Mouse (Mus musculus): Measurements from ENCODE around the gene Anks1. TPM values are rescaled to one million over a fixed set of nuclear protein-coding genes. Genes with fewer than 3 reads are reported as not detected.

Anks1 gene
- polyA plus RNA-seq, 1 experiment from 2014 or later = 13.3 TPM

- H3K9ac ChIP-seq (replicated peaks; ENCODE audit: low read length) = 0 out of 2 replicates have a peak overlapping the region, but pooled peaks have one; percentile 1
- no peaks in the 10 kb centered on the region for H3K36me3 ChIP-seq (replicated peaks; ENCODE audit: control insufficient read depth, insufficient read depth, low read depth, low read length)
- ATAC-seq (replicated peaks; ENCODE audit: insufficient number of reproducible peaks, low FRiP score, low TSS enrichment, low read depth) (no peak), DNase-seq (ENCODE audit: low spot score) (no peak)
- H3K4me2 ChIP-seq (ENCODE audit: low read depth, low read length) = no peak overlapping the region
- H3K9me3 ChIP-seq (replicated peaks; ENCODE audit: control insufficient read depth, low read length) = no peaks in the 10 kb centered on the region
- WGBS = 86% methylated on average over 9 of the region's 9 CpGs
- H3K4me1 ChIP-seq (ENCODE audit: control insufficient read depth, insufficient read depth, low read length) = peaks cover 2% of the 10 kb centered on the region; the same call in 1 of the 2 replicates
- no peak overlapping the region for H3K4me3 ChIP-seq (ENCODE audit: low read depth, low read length)
- no peak overlapping the region for H3K27ac ChIP-seq (replicated peaks; ENCODE audit: low read depth, low read length)
- no peaks in the 10 kb centered on the region for H3K27me3 ChIP-seq (ENCODE audit: control insufficient read depth, insufficient read depth, low read length)
These were observed 122.3 kb downstream of the Anks1 start for GRCm38 (mm10) chr17:28031281-28031941.

- Histone ChIP-seq H3K4me2 (ENCODE audit: low read depth, low read length) (no peak overlapping the region), H3K27ac (replicated peaks; ENCODE audit: low read depth, low read length) (no peak overlapping the region), H3K9ac (replicated peaks; ENCODE audit: low read length) (no peak overlapping the region), H3K4me1 (ENCODE audit: control insufficient read depth, insufficient read depth, low read length) (peaks cover 2% of the 10 kb centered on the region; the same call in 1 of the 2 replicates), H3K9me3 (replicated peaks; ENCODE audit: control insufficient read depth, low read length) (no peaks in the 10 kb centered on the region), H3K36me3 (replicated peaks; ENCODE audit: control insufficient read depth, insufficient read depth, low read depth, low read length) (no peaks in the 10 kb centered on the region), H3K4me3 (ENCODE audit: low read depth, low read length) (no peak overlapping the region), H3K27me3 (ENCODE audit: control insufficient read depth, insufficient read depth, low read length) (no peaks in the 10 kb centered on the region)
- DNase-seq (ENCODE audit: low spot score) (no peak), ATAC-seq (replicated peaks; ENCODE audit: insufficient number of reproducible peaks, low FRiP score, low TSS enrichment, low read depth) (no peak)
- WGBS = 70% methylated on average over 10 of the region's 10 CpGs
These were observed 123.1 kb downstream of the Anks1 start for GRCm38 (mm10) chr17:28032219-28032618.

DNA sequence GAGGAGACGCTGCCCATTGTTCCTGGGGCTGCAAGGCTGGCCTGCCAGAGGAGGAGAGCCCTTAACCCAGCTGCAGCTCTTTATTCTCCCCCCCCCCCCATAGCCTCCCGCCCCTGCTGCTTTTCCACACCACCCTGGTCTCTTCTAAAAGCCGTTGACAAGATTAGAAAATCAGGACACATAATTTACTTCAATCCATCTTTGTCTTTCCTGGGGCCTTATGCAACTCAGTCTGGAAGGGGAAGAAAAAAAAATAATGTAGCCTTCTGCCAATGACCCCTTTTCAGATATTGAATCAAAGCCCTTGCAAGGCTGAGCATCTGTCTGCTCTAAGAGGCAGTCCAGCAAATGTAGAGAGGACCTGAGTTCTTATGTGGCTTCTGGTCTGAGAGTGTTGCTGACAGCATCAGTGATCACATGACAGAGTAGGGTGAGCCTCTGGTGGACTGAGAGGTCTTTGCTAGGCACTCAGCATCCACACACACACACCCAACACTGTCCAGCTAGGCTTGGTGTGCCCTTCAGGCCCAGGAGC, 124.0 kb downstream of the Anks1 start:
- peaks cover 2% of the 10 kb centered on the region; the same call in 1 of the 2 replicates for H3K4me1 ChIP-seq (ENCODE audit: control insufficient read depth, insufficient read depth, low read length)
- H3K27ac ChIP-seq (replicated peaks; ENCODE audit: low read depth, low read length) = no peak overlapping the region
- DNase-seq (ENCODE audit: low spot score) = no peak
- H3K4me3 ChIP-seq (ENCODE audit: low read depth, low read length) = no peak overlapping the region
- no peak overlapping the region for H3K4me2 ChIP-seq (ENCODE audit: low read depth, low read length)
- H3K9ac ChIP-seq (replicated peaks; ENCODE audit: low read length) = peak overlapping the region; percentile 26; the same call in 1 of the 2 replicates
- no peaks in the 10 kb centered on the region for H3K36me3 ChIP-seq (replicated peaks; ENCODE audit: control insufficient read depth, insufficient read depth, low read depth, low read length)
- no peaks in the 10 kb centered on the region for H3K9me3 ChIP-seq (replicated peaks; ENCODE audit: control insufficient read depth, low read length)
- WGBS = 46% methylated on average over 3 of the region's 3 CpGs
- ATAC-seq (replicated peaks; ENCODE audit: insufficient number of reproducible peaks, low FRiP score, low TSS enrichment, low read depth) = no peak
- H3K27me3 ChIP-seq (ENCODE audit: control insufficient read depth, insufficient read depth, low read length) = no peaks in the 10 kb centered on the region

GRCm38 (mm10) chr17:28034986-28035385, 125.9 kb downstream of the Anks1 start:
- WGBS = 77% methylated on average over 8 of the region's 8 CpGs
- no peak overlapping the region for H3K27ac ChIP-seq (replicated peaks; ENCODE audit: low read depth, low read length)
- H3K4me1 ChIP-seq (ENCODE audit: control insufficient read depth, insufficient read depth, low read length) = no peaks in the 10 kb centered on the region

GRCm38 (mm10) chr17:28036813-28037756, 128.0 kb downstream of the Anks1 start:
- no peaks in the 10 kb centered on the region for H3K27me3 ChIP-seq (ENCODE audit: control insufficient read depth, insufficient read depth, low read length)
- 0 out of 2 replicates have a peak overlapping the region, but pooled peaks have one; percentile 5 for H3K9ac ChIP-seq (replicated peaks; ENCODE audit: low read length)
- no peaks in the 10 kb centered on the region for H3K9me3 ChIP-seq (replicated peaks; ENCODE audit: control insufficient read depth, low read length)
- no peak; the same call in 1 of the 2 replicates for ATAC-seq (replicated peaks; ENCODE audit: insufficient number of reproducible peaks, low FRiP score, low TSS enrichment, low read depth)
- H3K36me3 ChIP-seq (replicated peaks; ENCODE audit: control insufficient read depth, insufficient read depth, low read depth, low read length) = no peaks in the 10 kb centered on the region
- H3K4me3 ChIP-seq (ENCODE audit: low read depth, low read length) = no peak overlapping the region
- H3K27ac ChIP-seq (replicated peaks; ENCODE audit: low read depth, low read length) = no peak overlapping the region
- WGBS = 56% methylated on average over 14 of the region's 14 CpGs
- DNase-seq (ENCODE audit: low spot score) = no peak
- H3K4me1 ChIP-seq (ENCODE audit: control insufficient read depth, insufficient read depth, low read length) = peaks cover 6% of the 10 kb centered on the region
- H3K4me2 ChIP-seq (ENCODE audit: low read depth, low read length) = no peak overlapping the region

More at GRCm38 (mm10) chr17:28034986-28035385, 125.9 kb downstream of the Anks1 start:
- no peak overlapping the region for H3K4me3 ChIP-seq (ENCODE audit: low read depth, low read length)
- H3K4me2 ChIP-seq (ENCODE audit: low read depth, low read length) = no peak overlapping the region
- H3K9ac ChIP-seq (replicated peaks; ENCODE audit: low read length) = no peak overlapping the region
- no peak for DNase-seq (ENCODE audit: low spot score)
- no peaks in the 10 kb centered on the region for H3K36me3 ChIP-seq (replicated peaks; ENCODE audit: control insufficient read depth, insufficient read depth, low read depth, low read length)
- H3K9me3 ChIP-seq (replicated peaks; ENCODE audit: control insufficient read depth, low read length) = no peaks in the 10 kb centered on the region
- no peak for ATAC-seq (replicated peaks; ENCODE audit: insufficient number of reproducible peaks, low FRiP score, low TSS enrichment, low read depth)
- H3K27me3 ChIP-seq (ENCODE audit: control insufficient read depth, insufficient read depth, low read length) = no peaks in the 10 kb centered on the region

DNA sequence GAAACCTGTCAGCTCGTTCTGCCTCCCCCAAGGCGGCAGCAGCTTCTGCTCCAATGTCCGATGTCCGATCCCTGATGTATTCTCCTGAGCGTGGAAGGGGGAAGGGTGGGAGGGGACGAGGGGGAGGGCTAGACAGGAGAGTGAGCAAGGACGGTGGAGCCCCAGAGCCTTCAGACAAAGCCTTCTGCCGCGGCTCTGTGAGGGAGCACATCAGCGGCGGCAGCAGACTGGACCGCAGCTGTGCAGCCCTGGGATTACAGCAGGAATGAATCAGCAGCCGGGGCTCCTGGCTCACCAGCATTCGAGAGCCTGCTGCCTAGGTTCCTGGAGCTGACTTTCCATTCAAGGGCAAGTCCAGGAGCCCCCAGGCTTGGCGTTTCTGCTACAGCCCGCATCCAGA, 131.5 kb downstream of the Anks1 start:
- peak overlapping the region; percentile 1 for H3K4me2 ChIP-seq (ENCODE audit: low read depth, low read length)
- no peaks in the 10 kb centered on the region for H3K36me3 ChIP-seq (replicated peaks; ENCODE audit: control insufficient read depth, insufficient read depth, low read depth, low read length)
- H3K9ac ChIP-seq (replicated peaks; ENCODE audit: low read length) = peak overlapping the region; percentile 39
- WGBS = 29% methylated on average over 16 of the region's 16 CpGs
- no peaks in the 10 kb centered on the region for H3K27me3 ChIP-seq (ENCODE audit: control insufficient read depth, insufficient read depth, low read length)
- H3K4me1 ChIP-seq (ENCODE audit: control insufficient read depth, insufficient read depth, low read length) = peaks cover 6% of the 10 kb centered on the region
- no peaks in the 10 kb centered on the region for H3K9me3 ChIP-seq (replicated peaks; ENCODE audit: control insufficient read depth, low read length)
- H3K4me3 ChIP-seq (ENCODE audit: low read depth, low read length) = no peak overlapping the region
- ATAC-seq (replicated peaks; ENCODE audit: insufficient number of reproducible peaks, low FRiP score, low TSS enrichment, low read depth) = peak; percentile 61
- peak; percentile 53 for DNase-seq (ENCODE audit: low spot score)
- H3K27ac ChIP-seq (replicated peaks; ENCODE audit: low read depth, low read length) = 0 out of 2 replicates have a peak overlapping the region, but pooled peaks have one; percentile 2

GRCm38 (mm10) chr17:28041298-28041697, 132.2 kb downstream of the Anks1 start:
- no peak for DNase-seq (ENCODE audit: low spot score)
- no peaks in the 10 kb centered on the region for H3K9me3 ChIP-seq (replicated peaks; ENCODE audit: control insufficient read depth, low read length)

More at GRCm38 (mm10) chr17:28041298-28041697, 132.2 kb downstream of the Anks1 start:
- no peaks in the 10 kb centered on the region for H3K27me3 ChIP-seq (ENCODE audit: control insufficient read depth, insufficient read depth, low read length)
- 0 out of 2 replicates have a peak overlapping the region, but pooled peaks have one; percentile 2 for H3K27ac ChIP-seq (replicated peaks; ENCODE audit: low read depth, low read length)
- H3K9ac ChIP-seq (replicated peaks; ENCODE audit: low read length) = peak overlapping the region; percentile 39
- H3K4me1 ChIP-seq (ENCODE audit: control insufficient read depth, insufficient read depth, low read length) = peaks cover 6% of the 10 kb centered on the region
- no peak for ATAC-seq (replicated peaks; ENCODE audit: insufficient number of reproducible peaks, low FRiP score, low TSS enrichment, low read depth)
- H3K4me3 ChIP-seq (ENCODE audit: low read depth, low read length) = no peak overlapping the region
- 85% methylated on average over 13 of the region's 13 CpGs for WGBS
- no peak overlapping the region; the same call in 1 of the 2 replicates for H3K4me2 ChIP-seq (ENCODE audit: low read depth, low read length)
- H3K36me3 ChIP-seq (replicated peaks; ENCODE audit: control insufficient read depth, insufficient read depth, low read depth, low read length) = no peaks in the 10 kb centered on the region
